Mouse (Mus musculus): ENCODE data around the gene Tm7sf3. TPM values are rescaled to one million over a fixed set of nuclear protein-coding genes. Genes with fewer than 3 reads are reported as not detected.

The Tm7sf3 gene
- polyA plus RNA-seq, 1 experiment, result 16.7 TPM

DNA sequence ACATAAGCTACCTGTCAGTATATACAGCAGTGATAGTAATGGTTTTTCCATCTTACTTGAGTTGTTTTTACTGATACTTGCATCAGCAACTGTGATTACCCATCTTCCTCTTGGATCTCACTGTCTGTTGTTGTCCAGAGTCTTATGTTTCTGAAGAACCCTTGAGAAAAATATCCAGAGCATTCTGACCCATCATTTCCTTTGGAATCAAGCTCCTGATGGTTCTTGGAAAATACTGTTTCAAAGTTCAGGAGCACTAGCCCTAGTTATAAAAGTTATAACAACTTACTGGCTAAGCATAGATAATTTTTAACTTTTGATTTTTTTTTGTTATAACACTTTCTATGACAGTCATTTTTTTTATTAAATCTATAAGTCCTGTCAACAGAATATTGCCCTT lies 8.8 kb upstream of the Tm7sf3 start:
- no peak for TF ChIP-seq POLR2A (IDR thresholded peaks at IDR 0.05; ENCODE audit: borderline replicate concordance, extremely low read depth, insufficient read depth, insufficient read length, poor library complexity, severe bottlenecking)
- TF ChIP-seq CTCF (IDR thresholded peaks at IDR 0.05; ENCODE audit: borderline replicate concordance, extremely low read depth, insufficient read depth, insufficient read length), result no peak
- DNase-seq (ENCODE audit: low read depth), result no peak

GRCm38 (mm10) chr6:146650013-146650412 lies 7.4 kb upstream of the Tm7sf3 start:
- TF ChIP-seq CTCF (IDR thresholded peaks at IDR 0.05; ENCODE audit: borderline replicate concordance, extremely low read depth, insufficient read depth, insufficient read length), result no peak
- no peak for TF ChIP-seq POLR2A (IDR thresholded peaks at IDR 0.05; ENCODE audit: borderline replicate concordance, extremely low read depth, insufficient read depth, insufficient read length, poor library complexity, severe bottlenecking)
- no peak for DNase-seq (ENCODE audit: low read depth)

DNA sequence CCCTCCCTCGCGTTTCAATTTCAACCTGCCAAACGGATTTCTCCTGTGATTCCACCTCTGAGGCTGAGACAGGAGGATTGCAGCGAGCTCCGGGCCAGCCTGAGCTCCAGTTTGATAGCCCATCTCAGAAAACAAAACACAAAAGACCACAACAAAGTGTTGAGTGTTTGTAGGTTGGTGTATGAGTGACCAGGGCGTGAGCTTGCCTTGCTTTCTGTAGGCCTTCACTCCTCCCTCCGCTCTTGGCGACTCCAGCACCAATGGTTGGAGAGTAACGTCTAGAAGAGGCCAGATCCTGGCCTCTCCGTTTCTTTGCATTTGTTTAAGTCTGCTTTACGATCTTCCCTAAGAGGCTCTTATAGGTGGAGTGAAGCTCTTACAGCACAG lies 553 bp upstream of the Tm7sf3 start:
- no peak for TF ChIP-seq CTCF (IDR thresholded peaks at IDR 0.05; ENCODE audit: borderline replicate concordance, extremely low read depth, insufficient read depth, insufficient read length)
- no peak for TF ChIP-seq POLR2A (IDR thresholded peaks at IDR 0.05; ENCODE audit: borderline replicate concordance, extremely low read depth, insufficient read depth, insufficient read length, poor library complexity, severe bottlenecking)
- peak; percentile 21 for DNase-seq (ENCODE audit: low read depth)

DNA sequence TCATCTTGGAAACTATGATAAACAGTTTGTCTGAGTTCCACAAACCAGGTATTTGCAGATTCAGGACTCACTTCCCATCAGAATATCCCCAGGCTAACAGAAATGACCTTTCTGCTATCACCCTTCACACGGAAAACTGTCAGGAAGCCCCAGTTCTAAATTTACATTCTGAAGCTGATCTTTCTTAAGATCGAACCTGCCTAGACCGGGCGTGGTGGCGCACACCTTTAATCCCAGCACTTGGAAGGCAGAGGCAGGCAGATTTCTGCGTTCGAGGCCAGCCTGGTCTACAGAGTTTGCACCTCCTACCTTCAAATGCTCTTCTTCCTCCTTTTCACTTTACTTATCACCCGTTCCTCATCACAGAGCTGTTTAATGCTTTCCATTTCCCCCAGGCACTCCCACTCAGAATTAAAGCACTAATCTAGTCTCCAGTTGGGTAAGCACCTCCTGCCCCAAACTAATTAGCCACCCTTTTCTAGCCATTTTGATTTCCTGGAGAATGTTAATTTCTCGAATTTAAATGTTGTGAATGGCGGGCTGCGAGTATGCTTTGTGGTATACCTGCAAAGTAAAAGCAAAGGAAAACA lies 908 bp downstream of the Tm7sf3 start:
- DNase-seq (ENCODE audit: low read depth), result no peak
- TF ChIP-seq POLR2A (IDR thresholded peaks at IDR 0.05; ENCODE audit: borderline replicate concordance, extremely low read depth, insufficient read depth, insufficient read length, poor library complexity, severe bottlenecking), result no peak
- TF ChIP-seq CTCF (IDR thresholded peaks at IDR 0.05; ENCODE audit: borderline replicate concordance, extremely low read depth, insufficient read depth, insufficient read length), result no peak

DNA sequence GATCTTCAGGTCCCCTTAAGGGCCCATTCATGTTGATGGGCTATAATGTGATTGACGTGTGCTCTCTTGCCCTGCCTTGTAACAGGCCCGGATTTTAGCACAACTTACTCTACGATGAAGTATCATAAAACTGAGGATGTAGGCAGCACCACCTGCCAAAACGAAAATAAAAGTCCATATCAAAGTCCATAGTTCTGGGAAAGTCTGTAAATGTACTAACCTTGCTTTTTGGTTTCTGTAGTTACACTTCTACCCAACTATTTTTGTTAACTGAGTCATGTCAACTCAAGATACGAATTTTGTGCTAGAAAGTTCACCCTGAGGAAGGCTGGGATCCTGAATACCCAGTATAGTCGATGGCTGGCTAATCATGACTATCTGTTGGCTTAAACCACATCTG lies 1.6 kb downstream of the Tm7sf3 start:
- no peak for DNase-seq (ENCODE audit: low read depth)

GRCm38 (mm10) chr6:146640068-146640965 lies 2.3 kb downstream of the Tm7sf3 start:
- TF ChIP-seq CTCF (IDR thresholded peaks at IDR 0.05; ENCODE audit: borderline replicate concordance, extremely low read depth, insufficient read depth, insufficient read length), result no peak
- no peak for TF ChIP-seq POLR2A (IDR thresholded peaks at IDR 0.05; ENCODE audit: borderline replicate concordance, extremely low read depth, insufficient read depth, insufficient read length, poor library complexity, severe bottlenecking)
- no peak for DNase-seq (ENCODE audit: low read depth)

More for the DNA sequence above, 1.6 kb downstream of the Tm7sf3 start:
- no peak for TF ChIP-seq POLR2A (IDR thresholded peaks at IDR 0.05; ENCODE audit: borderline replicate concordance, extremely low read depth, insufficient read depth, insufficient read length, poor library complexity, severe bottlenecking)
- TF ChIP-seq CTCF (IDR thresholded peaks at IDR 0.05; ENCODE audit: borderline replicate concordance, extremely low read depth, insufficient read depth, insufficient read length), result no peak

DNA sequence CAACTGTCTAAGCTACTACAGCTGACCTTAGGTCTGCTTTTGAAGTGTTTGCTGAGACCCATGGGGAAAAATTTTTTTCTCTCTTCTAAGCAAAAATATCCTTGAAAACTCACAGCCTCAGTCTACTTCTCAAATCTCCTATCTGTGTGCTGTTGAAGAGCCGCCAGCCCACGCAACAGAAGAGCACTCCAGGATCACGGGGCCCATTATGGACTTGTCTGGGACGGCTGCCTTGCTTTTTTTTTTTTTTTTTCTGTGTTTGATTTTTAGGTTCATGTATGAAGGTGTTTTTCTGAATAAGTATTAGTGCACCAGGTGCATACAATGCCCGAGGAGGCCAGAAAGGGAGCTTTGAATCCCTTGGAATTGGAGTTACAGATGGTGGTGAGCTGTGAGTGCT lies 6.1 kb downstream of the Tm7sf3 start:
- no peak for DNase-seq (ENCODE audit: low read depth)
- no peak for TF ChIP-seq CTCF (IDR thresholded peaks at IDR 0.05; ENCODE audit: borderline replicate concordance, extremely low read depth, insufficient read depth, insufficient read length)
- no peak for TF ChIP-seq POLR2A (IDR thresholded peaks at IDR 0.05; ENCODE audit: borderline replicate concordance, extremely low read depth, insufficient read depth, insufficient read length, poor library complexity, severe bottlenecking)

DNA sequence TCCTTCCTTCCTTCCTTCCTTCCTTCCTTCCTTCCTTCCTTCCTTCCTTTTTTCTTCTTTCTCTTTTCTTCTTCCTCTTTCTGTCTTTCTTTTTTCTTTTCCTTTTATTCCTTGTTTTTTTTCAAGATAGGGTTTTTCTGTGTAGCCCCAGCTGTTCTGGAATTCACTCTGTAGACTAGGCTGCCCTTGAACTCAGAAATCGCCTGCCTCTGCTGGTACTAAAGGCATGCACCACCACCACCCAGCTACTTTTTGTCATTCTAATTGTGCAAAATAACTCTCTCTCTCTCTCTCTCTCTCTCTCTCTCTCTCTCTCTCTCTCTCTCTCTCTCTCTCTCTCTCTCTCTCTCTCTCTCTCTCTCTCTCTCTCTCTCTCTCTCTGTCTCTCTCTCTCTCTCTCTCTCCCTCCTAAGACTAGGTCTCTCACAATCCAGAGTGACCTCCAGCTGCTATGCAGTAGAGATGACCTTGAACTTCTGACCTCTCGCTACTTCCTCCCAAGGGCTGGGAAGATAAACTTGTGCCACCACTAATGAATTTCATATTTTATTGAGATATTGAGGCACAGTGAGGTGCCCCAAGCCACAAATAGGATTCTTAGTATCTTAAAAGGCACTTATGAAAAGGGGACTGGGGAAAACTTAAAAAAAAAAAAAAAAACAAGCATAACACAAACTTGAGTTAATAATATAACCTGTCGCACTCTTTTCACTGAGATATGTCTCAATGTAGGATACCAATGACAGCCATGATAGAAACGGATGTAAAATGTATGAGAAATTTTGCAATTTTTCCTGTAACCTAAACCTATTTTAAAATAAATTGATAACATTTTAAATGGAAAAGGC lies 7.6 kb downstream of the Tm7sf3 start:
- peak; percentile 15 for DNase-seq (ENCODE audit: low read depth)
- no peak for TF ChIP-seq CTCF (IDR thresholded peaks at IDR 0.05; ENCODE audit: borderline replicate concordance, extremely low read depth, insufficient read depth, insufficient read length)
- no peak for TF ChIP-seq POLR2A (IDR thresholded peaks at IDR 0.05; ENCODE audit: borderline replicate concordance, extremely low read depth, insufficient read depth, insufficient read length, poor library complexity, severe bottlenecking)

- TF ChIP-seq POLR2A (IDR thresholded peaks at IDR 0.05; ENCODE audit: borderline replicate concordance, extremely low read depth, insufficient read depth, insufficient read length, poor library complexity, severe bottlenecking) (peak; percentile 77), CTCF (IDR thresholded peaks at IDR 0.05; ENCODE audit: borderline replicate concordance, extremely low read depth, insufficient read depth, insufficient read length) (no peak)
- DNase-seq (ENCODE audit: low read depth), result peak; percentile 94
Measured at GRCm38 (mm10) chr6:146634015-146634722, 8.5 kb downstream of the Tm7sf3 start.

DNA sequence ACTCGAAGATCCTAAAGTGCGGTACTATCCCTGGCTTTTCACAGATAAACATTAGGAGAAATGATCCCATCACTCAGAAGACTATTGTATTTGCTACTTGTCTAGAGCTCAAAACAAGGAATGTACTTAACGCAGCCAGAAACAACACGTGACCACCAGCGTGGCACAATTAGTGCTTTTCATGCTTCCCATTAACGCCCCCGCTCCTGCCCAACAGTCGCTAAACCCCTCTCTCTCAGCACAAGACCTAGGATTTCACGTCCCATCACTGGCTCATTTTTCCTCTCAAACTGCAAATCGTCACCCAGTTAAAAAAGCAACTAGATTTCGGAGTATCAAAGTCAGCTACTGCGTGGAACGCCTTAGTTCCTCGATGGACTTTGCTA lies 9.0 kb downstream of the Tm7sf3 start:
- DNase-seq (ENCODE audit: low read depth), result peak; percentile 86
- TF ChIP-seq CTCF (IDR thresholded peaks at IDR 0.05; ENCODE audit: borderline replicate concordance, extremely low read depth, insufficient read depth, insufficient read length), result no peak
- no peak for TF ChIP-seq POLR2A (IDR thresholded peaks at IDR 0.05; ENCODE audit: borderline replicate concordance, extremely low read depth, insufficient read depth, insufficient read length, poor library complexity, severe bottlenecking)
